Mouse (Mus musculus) frontal cortex, postnatal 10 days (tissue): Measurements from ENCODE around the gene Antxr2.
A peak's percentile ranks its signal among the peaks of the same experiment; 100 is the strongest.

Experiments
- DNase-seq, 2 experiments: peaks; one replicate each; pipeline ENCODE4 v3.0.0; 2022; ENCODE audit warnings: low spot score in 2 of 2, mixed read lengths in 1 of 2

Antxr2 gene

DNA sequence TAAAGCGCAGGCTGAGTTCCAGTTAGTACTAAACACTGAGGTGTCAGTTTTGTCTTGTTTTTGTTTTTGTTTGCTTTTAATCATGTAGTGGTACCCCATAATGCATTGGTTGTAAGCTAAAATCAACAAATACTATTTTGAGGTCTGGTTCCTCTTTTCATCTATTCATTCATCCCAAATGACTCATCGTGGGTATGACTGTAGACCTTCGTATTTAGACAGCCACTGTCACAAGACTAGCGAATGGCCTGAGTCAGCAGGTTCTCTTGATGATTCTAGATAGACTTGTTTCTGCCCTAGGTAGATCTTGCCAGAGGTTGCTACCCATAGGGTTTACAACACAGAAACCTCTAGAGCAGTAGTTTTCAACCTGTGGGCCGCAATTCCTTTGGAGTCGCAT lies 116.9 kb downstream of the Antxr2 start:
- no peak for DNase-seq

DNA sequence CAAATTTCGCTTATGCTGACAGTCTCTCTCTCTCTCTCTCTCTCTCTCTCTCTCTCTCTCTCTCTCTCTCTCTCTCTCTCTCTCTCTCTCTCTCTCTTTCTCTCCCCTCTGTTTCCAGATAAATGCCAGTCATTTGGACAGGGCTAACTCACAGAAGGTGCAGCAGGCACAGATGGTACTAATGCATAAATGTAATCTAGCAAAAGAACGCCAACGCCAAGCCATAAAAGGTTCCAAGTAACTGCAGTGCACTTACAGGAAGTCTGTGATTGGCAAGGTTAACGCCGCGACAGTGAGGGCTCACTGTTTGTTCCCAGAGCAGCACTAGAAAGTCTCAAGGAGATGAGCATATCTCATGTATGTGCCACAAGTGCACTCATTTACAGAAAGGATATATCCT lies 123.4 kb downstream of the Antxr2 start:
- DNase-seq: no peak

- DNase-seq: no peak
Measured at GRCm38 (mm10) chr5:97906537-97907266, 124.1 kb downstream of the Antxr2 start.

- no peak for DNase-seq
Measured at GRCm38 (mm10) chr5:97905856-97906255, 125.0 kb downstream of the Antxr2 start.

- DNase-seq: no peak
Measured at GRCm38 (mm10) chr5:97901096-97901495, 129.7 kb downstream of the Antxr2 start.

DNA sequence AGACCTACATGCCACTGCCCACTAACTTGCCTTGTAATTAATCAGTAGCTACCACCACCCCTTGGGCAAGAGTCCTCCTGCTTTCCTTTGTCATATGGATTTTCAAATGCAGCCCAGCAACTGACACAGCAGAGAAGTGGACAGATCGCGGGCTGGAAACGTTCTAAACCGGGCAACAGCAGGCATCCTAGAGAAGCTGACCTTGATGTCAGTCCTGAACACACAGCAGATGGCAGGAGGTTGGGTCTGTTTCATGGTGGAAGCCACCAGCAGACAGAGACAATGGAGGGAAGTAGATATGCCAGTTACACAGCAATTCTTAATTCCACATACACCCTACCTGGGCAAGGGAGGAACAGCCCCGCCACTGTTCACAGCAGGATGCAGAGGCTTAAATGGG lies 131.5 kb downstream of the Antxr2 start:
- DNase-seq: no peak

- DNase-seq: no peak
Measured at GRCm38 (mm10) chr5:97885427-97885826, 145.4 kb downstream of the Antxr2 start.

- no peak for DNase-seq
Measured at GRCm38 (mm10) chr5:97884110-97884509, 146.7 kb downstream of the Antxr2 start.

DNA sequence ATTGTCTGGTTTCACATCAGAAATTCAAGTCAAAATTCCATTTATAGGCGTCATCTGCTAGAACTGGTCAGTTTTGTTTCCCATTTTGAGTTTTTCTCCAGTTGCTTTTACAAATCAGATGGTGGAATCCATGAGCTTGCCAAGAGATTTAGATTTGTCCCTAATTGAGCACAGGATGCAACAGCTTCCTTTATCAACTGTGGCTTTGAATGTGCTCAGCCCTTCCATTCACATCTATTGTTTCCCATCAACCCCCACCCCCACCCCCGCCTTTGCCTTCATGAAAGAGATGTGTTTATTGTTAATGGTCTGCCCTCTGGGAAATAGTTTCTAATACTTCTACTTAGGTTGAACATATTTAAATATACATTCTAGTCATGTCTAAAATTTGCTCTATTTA lies 149.4 kb downstream of the Antxr2 start:
- no peak for DNase-seq

GRCm38 (mm10) chr5:97880115-97880514 lies 150.7 kb downstream of the Antxr2 start:
- DNase-seq: no peak

- DNase-seq: no peak
Measured at GRCm38 (mm10) chr5:97878871-97879270, 152.0 kb downstream of the Antxr2 start.

DNA sequence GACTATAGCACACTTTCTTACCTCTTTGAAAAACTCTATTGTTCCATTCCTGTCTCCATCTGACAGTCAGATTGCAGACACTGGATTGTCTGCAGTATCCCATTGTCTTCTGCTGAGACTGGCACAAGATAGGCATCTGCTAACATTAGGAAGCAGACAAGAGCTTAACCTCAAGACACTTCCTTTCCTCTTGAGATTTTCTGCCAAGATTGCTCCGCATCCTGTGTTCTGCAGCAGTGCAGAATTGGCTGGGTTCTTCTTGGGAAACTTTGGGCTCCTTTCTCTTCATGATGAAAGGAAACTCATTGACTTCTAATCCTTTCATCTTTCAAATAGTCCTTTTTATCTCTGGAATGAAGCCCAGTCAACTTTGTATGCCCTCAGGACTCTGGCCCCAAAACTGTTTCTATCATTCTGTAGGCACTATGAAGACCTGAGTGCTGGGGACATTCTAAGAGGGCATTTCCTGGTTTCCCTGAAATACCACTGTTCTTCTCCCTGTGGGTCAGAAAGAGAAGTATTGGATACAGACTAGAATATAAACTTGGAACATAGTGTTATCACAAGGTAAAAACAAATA lies 152.5 kb downstream of the Antxr2 start:
- no peak for DNase-seq

GRCm38 (mm10) chr5:97876895-97877294 lies 153.9 kb downstream of the Antxr2 start:
- no peak for DNase-seq

DNA sequence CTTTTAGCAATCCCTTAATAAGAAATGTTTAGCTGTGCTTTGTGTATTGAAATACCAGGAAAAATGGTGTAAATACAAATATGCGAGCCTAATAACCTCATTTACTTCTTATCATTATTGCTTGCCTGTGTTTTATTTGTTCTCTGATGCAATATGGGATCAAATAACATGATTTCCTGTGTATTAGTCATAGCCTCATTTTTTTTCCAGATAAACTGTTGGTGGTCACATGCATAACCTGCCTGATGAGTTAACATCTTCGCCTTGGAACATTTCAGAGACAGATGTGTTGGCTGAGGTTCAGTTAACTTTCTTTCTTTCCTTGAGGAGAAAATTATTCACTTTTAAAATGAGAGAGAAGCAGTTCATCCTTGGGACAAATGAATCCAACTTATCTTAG lies 162.9 kb downstream of the Antxr2 start:
- no peak for DNase-seq

- DNase-seq: no peak
Measured at GRCm38 (mm10) chr5:97866975-97867374, 163.9 kb downstream of the Antxr2 start.

GRCm38 (mm10) chr5:97857101-97857500 lies 173.7 kb downstream of the Antxr2 start:
- DNase-seq: no peak

DNA sequence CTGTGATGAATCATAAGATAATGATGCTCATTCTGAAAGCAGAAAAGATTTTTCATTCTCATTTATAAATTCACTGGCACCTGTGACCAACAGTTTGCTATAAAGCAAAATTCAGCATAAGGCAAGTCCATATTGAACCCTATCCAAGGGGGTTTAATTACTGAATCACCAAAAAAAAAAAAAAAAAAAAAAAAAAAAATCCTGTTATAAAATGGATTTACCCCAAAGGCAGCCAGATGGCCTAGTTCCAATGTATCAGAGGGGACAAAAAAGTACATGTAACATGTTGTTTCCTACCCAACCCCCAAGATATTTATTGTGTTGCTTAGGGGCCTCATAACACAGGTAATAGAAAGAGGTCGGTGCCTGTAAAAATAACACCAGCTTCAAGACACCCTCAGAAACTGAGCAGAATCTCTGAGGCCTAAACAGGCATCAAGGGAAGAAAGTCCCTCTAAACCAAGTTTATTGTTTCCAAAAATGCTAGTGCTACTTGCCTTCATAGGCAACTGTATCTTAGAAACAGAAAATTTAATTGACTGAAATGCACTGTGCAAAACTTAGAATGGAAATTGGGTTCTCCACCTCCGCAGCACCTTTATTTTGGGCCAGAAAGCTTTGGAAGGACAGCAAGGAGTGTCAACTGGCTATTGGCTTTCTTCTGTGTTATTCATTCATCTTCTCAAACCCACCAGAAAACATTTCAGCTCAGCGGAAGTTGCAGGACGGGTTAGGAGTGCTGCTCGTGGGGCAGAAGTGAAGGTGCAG lies 178.7 kb downstream of the Antxr2 start:
- DNase-seq: peak in 1 of 2 experiments; percentile 26

DNA sequence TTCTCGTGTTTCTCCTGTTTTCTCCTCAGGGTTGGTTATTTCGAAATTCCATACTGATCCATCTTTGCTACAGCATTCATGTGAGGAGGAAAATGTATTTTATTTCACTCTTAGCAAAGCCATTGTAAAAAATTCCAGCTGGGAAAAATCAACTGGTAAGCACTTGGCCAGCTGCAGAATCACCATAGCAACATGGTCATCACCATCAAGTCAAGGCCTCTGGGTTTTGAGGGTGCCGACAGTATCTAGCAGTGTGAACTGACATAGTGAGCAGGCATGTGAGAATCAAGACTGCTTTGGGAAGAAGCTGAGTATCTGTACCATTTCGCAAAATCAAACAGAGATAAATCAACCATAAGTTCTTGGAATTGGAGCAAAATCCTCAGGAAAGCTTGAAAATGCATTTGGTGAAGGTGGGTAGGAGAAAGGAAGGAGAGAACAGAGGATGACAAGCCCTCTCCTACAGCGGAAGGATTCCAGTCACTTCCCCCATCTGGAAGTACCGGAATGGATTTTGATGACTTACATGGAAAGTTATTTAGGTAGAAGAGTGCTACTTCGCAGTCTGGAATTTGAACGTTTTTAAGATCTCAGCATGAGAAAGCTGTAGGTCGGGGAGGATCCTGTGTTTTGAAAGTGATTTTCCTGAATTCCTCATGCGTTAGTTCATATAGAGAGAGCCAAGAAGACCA lies 183.5 kb downstream of the Antxr2 start:
- DNase-seq: no peak

- DNase-seq: no peak
Measured at GRCm38 (mm10) chr5:97846503-97846902, 184.3 kb downstream of the Antxr2 start.

DNA sequence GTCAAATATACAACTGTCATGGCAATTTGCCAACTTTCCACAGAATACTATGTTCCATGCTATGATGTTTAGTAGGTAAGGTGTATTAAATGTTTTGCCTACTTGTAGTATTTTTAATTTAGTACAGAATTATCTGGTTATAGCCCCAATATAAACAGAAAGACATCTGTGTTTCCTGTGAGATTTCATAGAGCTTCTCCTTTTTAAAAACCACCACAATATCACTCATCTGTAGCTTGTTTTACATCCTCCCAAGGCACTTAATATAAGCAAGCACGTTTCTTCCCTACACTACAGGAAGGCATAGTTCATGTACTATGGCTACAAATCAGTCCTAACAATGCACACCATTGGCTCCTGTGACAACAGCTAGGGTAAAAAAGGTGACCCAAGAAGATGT lies 188.8 kb downstream of the Antxr2 start:
- no peak for DNase-seq

- DNase-seq: no peak
Measured at GRCm38 (mm10) chr5:97839924-97840279, 190.9 kb downstream of the Antxr2 start.

DNA sequence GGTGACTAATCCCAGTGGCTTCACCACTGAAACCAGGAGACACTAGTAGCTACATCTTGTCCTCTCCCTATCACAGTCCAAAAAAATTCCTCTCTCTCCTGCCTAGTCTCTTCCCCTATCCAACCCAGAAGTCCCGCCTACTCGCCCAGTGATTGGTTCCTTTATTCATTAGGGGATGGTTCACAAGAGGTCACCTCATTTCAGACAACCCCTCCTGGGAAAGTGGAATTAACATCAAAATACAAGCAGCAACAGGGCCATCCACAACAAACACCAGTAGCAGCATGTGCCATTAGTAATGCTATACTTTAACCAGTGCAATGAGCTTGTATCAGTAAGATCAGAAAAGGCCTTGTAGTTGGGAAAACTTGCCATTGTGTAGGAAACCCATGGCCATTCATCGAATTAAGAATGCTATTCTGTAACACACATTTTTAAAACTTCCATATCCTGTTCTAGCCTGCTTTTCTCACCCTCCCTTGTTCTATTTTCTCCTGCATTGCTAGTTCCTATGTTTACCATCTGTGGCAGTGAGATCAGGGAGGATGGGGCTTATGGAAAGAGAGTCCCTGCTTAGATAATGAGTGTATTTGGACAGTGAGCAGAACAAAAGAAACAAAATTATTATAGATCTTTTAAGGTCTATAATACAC lies 191.4 kb downstream of the Antxr2 start:
- no peak for DNase-seq
